Mouse (Mus musculus) intestine, embryonic 14.5 days (tissue): Measurements from ENCODE around the gene B4galt1. TPM values are rescaled to one million over a fixed set of nuclear protein-coding genes. Genes with fewer than 3 reads are reported as not detected.

ENCODE experiments used
- ATAC-seq: fragments of 200-750 bp; cut with Nextera tagmentation; replicated peaks from 2 replicates; pipeline ENCODE4 v1.8.0; 2017; ENCODE audit warnings: low read depth, moderate number of reproducible peaks, moderate TSS enrichment, moderate library complexity; ENCODE audit not compliant: low FRiP score, low TSS enrichment
- DNase-seq: peaks from one replicate; pipeline ENCODE4 v3.0.0-alpha.2; 2018; ENCODE audit warnings: low spot score
- H3K27ac ChIP-seq: fragments of 300-500 bp; sonication (generic); 2 replicates; pipeline ENCODE4 v1.5.1; 2014; ENCODE audit warnings: low read depth, mild to moderate bottlenecking, control low read depth
- H3K27me3 ChIP-seq: fragments of 300-500 bp; sonication (generic); replicated peaks from 2 replicates; pipeline ENCODE4 v1.6.1; 2014; ENCODE audit warnings: low read length, control low read depth; ENCODE audit not compliant: control insufficient read depth, insufficient read depth
- H3K36me3 ChIP-seq: fragments of 300-500 bp; sonication (generic); 2 replicates; pipeline ENCODE4 v1.6.1; 2014; ENCODE audit warnings: low read length, control low read depth; ENCODE audit not compliant: control insufficient read depth, insufficient read depth
- H3K4me1 ChIP-seq: fragments of 300-500 bp; sonication (generic); replicated peaks from 2 replicates; pipeline ENCODE4 v1.6.1; 2014; ENCODE audit warnings: low read length, control low read depth, mixed read lengths; ENCODE audit not compliant: control insufficient read depth, insufficient read depth
- H3K4me2 ChIP-seq: fragments of 300-500 bp; sonication (generic); 2 replicates; pipeline ENCODE4 v1.6.1; 2014; ENCODE audit warnings: low read length
- H3K4me3 ChIP-seq: fragments of 300-500 bp; sonication (generic); 2 replicates; pipeline ENCODE4 v1.5.1; 2014; ENCODE audit warnings: low read depth, low read length, control low read depth, mixed read lengths
- H3K9ac ChIP-seq: fragments of 300-500 bp; sonication (generic); 2 replicates; pipeline ENCODE4 v1.6.1; 2014; ENCODE audit warnings: mild to moderate bottlenecking, low read length
- H3K9me3 ChIP-seq: fragments of 300-500 bp; sonication (generic); 2 replicates; pipeline ENCODE4 v1.6.1; 2016; ENCODE audit warnings: low read length, control low read depth; ENCODE audit not compliant: control insufficient read depth
- WGBS: fragments of 180-500 bp; shearing (Covaris S2); extraction: QIAGEN DNeasy Blood & Tissue Kit; methylation state at CpG from one replicate; pipeline ENCODE4 v1.1.7; 2014; 5-methylcytosine and 5-hydroxymethylcytosine counted together
- polyA plus RNA-seq: library from polyadenylated mRNA; unstranded; fragments of >200 nt; fragmentation: Nextera tagmentation; extraction: Ambion mirVana; gene quantifications from 2 replicates; pipeline ENCODE4 v1.2.1, GENCODE M21; 2014

The B4galt1 gene
- polyA plus RNA-seq, 1 experiment from 2014 or later = 36.7 TPM

GRCm38 (mm10) chr4:40781797-40782495 lies 71.9 kb downstream of the B4galt1 start:
- no peak for ATAC-seq
- DNase-seq = no peak
- Histone ChIP-seq H3K4me3 (no peak overlapping the region), H3K27me3 (no peaks in the 10 kb centered on the region), H3K4me2 (no peak overlapping the region), H3K27ac (no peak overlapping the region), H3K36me3 (no peaks in the 10 kb centered on the region), H3K4me1 (peaks cover 7% of the 10 kb centered on the region), H3K9me3 (no peaks in the 10 kb centered on the region), H3K9ac (no peak overlapping the region)
- WGBS = 31% methylated on average over 8 of the region's 8 CpGs

GRCm38 (mm10) chr4:40781143-40781542 lies 72.7 kb downstream of the B4galt1 start:
- 17% methylated on average over 3 of the region's 3 CpGs for WGBS
- Histone ChIP-seq H3K27ac (no peak overlapping the region), H3K27me3 (no peaks in the 10 kb centered on the region), H3K4me3 (no peak overlapping the region), H3K36me3 (no peaks in the 10 kb centered on the region), H3K9ac (no peak overlapping the region), H3K9me3 (no peaks in the 10 kb centered on the region), H3K4me2 (no peak overlapping the region), H3K4me1 (peaks cover 7% of the 10 kb centered on the region)
- DNase-seq (no peak), ATAC-seq (no peak)

- DNase-seq (no peak), ATAC-seq (no peak)
- Histone ChIP-seq H3K4me2 (no peak overlapping the region), H3K27ac (no peak overlapping the region), H3K4me3 (no peak overlapping the region), H3K36me3 (no peaks in the 10 kb centered on the region), H3K9me3 (no peaks in the 10 kb centered on the region), H3K4me1 (peaks cover 12% of the 10 kb centered on the region), H3K27me3 (no peaks in the 10 kb centered on the region), H3K9ac (no peak overlapping the region)
- WGBS = 84% methylated on average over 6 of the region's 6 CpGs
Measured at GRCm38 (mm10) chr4:40778656-40779055, 75.1 kb downstream of the B4galt1 start.

GRCm38 (mm10) chr4:40777116-40777515 lies 76.7 kb downstream of the B4galt1 start:
- H3K27me3 ChIP-seq = no peaks in the 10 kb centered on the region
- no peaks in the 10 kb centered on the region for H3K36me3 ChIP-seq
- H3K27ac ChIP-seq = no peak overlapping the region
- no peak overlapping the region for H3K4me2 ChIP-seq
- H3K9ac ChIP-seq = no peak overlapping the region
- no peak overlapping the region for H3K4me3 ChIP-seq
- WGBS = 35% methylated on average over 2 of the region's 2 CpGs
- ATAC-seq (no peak), DNase-seq (no peak)
- no peaks in the 10 kb centered on the region for H3K9me3 ChIP-seq
- H3K4me1 ChIP-seq = peaks cover 12% of the 10 kb centered on the region

- no peak overlapping the region for H3K9ac ChIP-seq
- no peaks in the 10 kb centered on the region for H3K36me3 ChIP-seq
- no peak overlapping the region for H3K27ac ChIP-seq
- H3K4me1 ChIP-seq = peaks cover 8% of the 10 kb centered on the region; the same call in 1 of the 2 replicates
- H3K9me3 ChIP-seq = no peaks in the 10 kb centered on the region
- H3K27me3 ChIP-seq = no peaks in the 10 kb centered on the region
- ATAC-seq (no peak), DNase-seq (no peak)
- H3K4me3 ChIP-seq = no peak overlapping the region
- 86% methylated on average over 4 of the region's 4 CpGs for WGBS
- H3K4me2 ChIP-seq = no peak overlapping the region
Measured at GRCm38 (mm10) chr4:40776416-40776815, 77.4 kb downstream of the B4galt1 start.

GRCm38 (mm10) chr4:40774279-40775259 lies 79.2 kb downstream of the B4galt1 start:
- WGBS = 20% methylated on average over 12 of the region's 12 CpGs
- DNase-seq (peak; percentile 91), ATAC-seq (peak; percentile 57)
- Histone ChIP-seq H3K4me3 (0 out of 2 replicates have a peak overlapping the region, but pooled peaks have one; percentile 2), H3K4me2 (peak overlapping the region; percentile 40), H3K27ac (peak overlapping the region; percentile 73; the same call in 1 of the 2 replicates), H3K9me3 (no peaks in the 10 kb centered on the region), H3K9ac (no peak overlapping the region), H3K36me3 (no peaks in the 10 kb centered on the region), H3K27me3 (no peaks in the 10 kb centered on the region), H3K4me1 (peaks cover 5% of the 10 kb centered on the region; the same call in 1 of the 2 replicates)

- Histone ChIP-seq H3K4me2 (no peak overlapping the region), H3K4me1 (no peaks in the 10 kb centered on the region; the same call in 1 of the 2 replicates), H3K36me3 (peaks cover 8% of the 10 kb centered on the region), H3K9ac (no peak overlapping the region), H3K27me3 (0 out of 2 replicates have a peak, but pooled peaks cover 3% of the 10 kb centered on the region), H3K27ac (no peak overlapping the region), H3K4me3 (no peak overlapping the region), H3K9me3 (no peaks in the 10 kb centered on the region)
- 59% methylated on average over 5 of the region's 5 CpGs for WGBS
- no peak for ATAC-seq
- DNase-seq = no peak
Measured at GRCm38 (mm10) chr4:40759876-40760275, 93.9 kb downstream of the B4galt1 start.

GRCm38 (mm10) chr4:40757780-40758420 lies 95.9 kb downstream of the B4galt1 start, which contains the start of gene Smu1:
Gene Smu1, minus strand, starts transcription at chr4:40757923.
- Histone ChIP-seq H3K4me3 (peak within 1 kb of the TSS; percentile 100), H3K36me3 (peaks cover 28% of the 10 kb centered on the region), H3K4me2 (peak within 1 kb of the TSS; percentile 66), H3K4me1 (no peaks in the 10 kb centered on the region; the same call in 1 of the 2 replicates), H3K27ac (peak within 1 kb of the TSS; percentile 69), H3K9ac (peak within 1 kb of the TSS; percentile 89), H3K27me3 (0 out of 2 replicates have a peak, but pooled peaks cover 3% of the 10 kb centered on the region), H3K9me3 (no peaks in the 10 kb centered on the region)
- ATAC-seq = peak; percentile 98
- DNase-seq = peak; percentile 99
- under 1% methylated on average over 40 of the region's 40 CpGs for WGBS
